Mouse (Mus musculus): ENCODE measurements around the gene Fam213b. TPM values are rescaled to one million over a fixed set of nuclear protein-coding genes. Genes with fewer than 3 reads are reported as not detected.

Fam213b gene
- polyA plus RNA-seq, 1 experiment from 2014 or later, result 64.7 TPM

GRCm38 (mm10) chr4:154852696-154853095 is 46.2 kb downstream of the Fam213b start:
- 96% methylated on average over 1 of the region's 1 CpGs for WGBS
- Histone ChIP-seq H3K9me3 (ENCODE audit: control insufficient read depth, low read length) (no peaks in the 10 kb centered on the region), H3K36me3 (ENCODE audit: control insufficient read depth, insufficient read depth, low read length) (no peaks in the 10 kb centered on the region), H3K27me3 (ENCODE audit: control insufficient read depth, insufficient read depth, low read length) (peaks cover 5% of the 10 kb centered on the region; the same call in 1 of the 2 replicates), H3K9ac (replicated peaks; ENCODE audit: low read depth, low read length) (no peak overlapping the region), H3K27ac (ENCODE audit: low read depth, low read length) (no peak overlapping the region), H3K4me3 (ENCODE audit: low read depth, low read length) (no peak overlapping the region), H3K4me2 (ENCODE audit: low read depth, low read length) (no peak overlapping the region), H3K4me1 (ENCODE audit: control insufficient read depth, insufficient read depth, low read length) (no peaks in the 10 kb centered on the region)
- ATAC-seq (ENCODE audit: low read depth), result no peak

Other genes with a start within 250 kb of the Fam213b start
- gene Actrt2, start 231.3 kb downstream of the Fam213b start, polyA plus RNA-seq (2014; fragmentation: Nextera tagmentation; extraction: Ambion mirVana), result not detected in 2 replicates
- 1.1 and 1.3 TPM in 2 replicates for gene Ttc34, start 61.7 kb downstream of the Fam213b start, polyA plus RNA-seq (2014; fragmentation: Nextera tagmentation; extraction: Ambion mirVana)
- gene Mmel1, start 29.6 kb downstream of the Fam213b start, polyA plus RNA-seq (2014; fragmentation: Nextera tagmentation; extraction: Ambion mirVana), result 0.40 and 0.50 TPM in 2 replicates
- not detected in 2 replicates for gene Tnfrsf14, start 29.4 kb upstream of the Fam213b start, polyA plus RNA-seq (2014; fragmentation: Nextera tagmentation; extraction: Ambion mirVana)
- gene Hes5, start 61.8 kb upstream of the Fam213b start, polyA plus RNA-seq (2014; fragmentation: Nextera tagmentation; extraction: Ambion mirVana), result 40.9 and 60.1 TPM in 2 replicates
- gene Pank4, start 65.0 kb upstream of the Fam213b start, polyA plus RNA-seq (2014; fragmentation: Nextera tagmentation; extraction: Ambion mirVana), result 36.1 and 37.3 TPM in 2 replicates
- 10.7 and 16.0 TPM in 2 replicates for gene Plch2, start 157.6 kb upstream of the Fam213b start, polyA plus RNA-seq (2014; fragmentation: Nextera tagmentation; extraction: Ambion mirVana)
- gene Pex10, start 167.9 kb upstream of the Fam213b start, polyA plus RNA-seq (2014; fragmentation: Nextera tagmentation; extraction: Ambion mirVana), result 6.6 and 8.6 TPM in 2 replicates
- gene Rer1, start 187.2 kb upstream of the Fam213b start, polyA plus RNA-seq (2014; fragmentation: Nextera tagmentation; extraction: Ambion mirVana), result 132 and 137 TPM in 2 replicates
- gene Morn1, start 187.4 kb upstream of the Fam213b start, polyA plus RNA-seq (2014; fragmentation: Nextera tagmentation; extraction: Ambion mirVana), result 6.3 and 6.8 TPM in 2 replicates